Mouse (Mus musculus) midbrain, embryonic 14.5 days (tissue): ENCODE measurements around the gene Cand1. TPM values are rescaled to one million over a fixed set of nuclear protein-coding genes. Genes with fewer than 3 reads are reported as not detected.

Experiments used
- ATAC-seq: fragments of 200-750 bp; cut with Nextera tagmentation; 2 replicates; pipeline ENCODE4 v1.8.0; 2017; ENCODE audit warnings: moderate number of reproducible peaks, moderate library complexity; ENCODE audit not compliant: low FRiP score, low TSS enrichment
- DNase-seq: peaks from one replicate; pipeline ENCODE4 v3.0.0-alpha.2; 2015
- H3K27ac ChIP-seq: fragments of 300-500 bp; sonication (generic); replicated peaks from 2 replicates; pipeline ENCODE4 v1.5.1; 2014; ENCODE audit warnings: mild to moderate bottlenecking, low read depth, low read length, moderate library complexity
- H3K27me3 ChIP-seq: fragments of 300-500 bp; sonication (generic); 2 replicates; pipeline ENCODE4 v1.6.1; 2014; ENCODE audit warnings: low read length, control low read depth, mixed read lengths; ENCODE audit not compliant: control insufficient read depth, insufficient read depth
- H3K36me3 ChIP-seq: fragments of 300-500 bp; sonication (generic); 2 replicates; pipeline ENCODE4 v1.6.1; 2014; ENCODE audit warnings: low read length, control low read depth; ENCODE audit not compliant: control insufficient read depth, insufficient read depth
- H3K4me1 ChIP-seq: fragments of 300-500 bp; sonication (generic); 2 replicates; pipeline ENCODE4 v1.6.1; 2014; ENCODE audit warnings: mild to moderate bottlenecking, antibody characterized with exemption, low read length, control low read depth; ENCODE audit not compliant: control insufficient read depth, insufficient read depth
- H3K4me2 ChIP-seq: fragments of 300-500 bp; sonication (generic); 2 replicates; pipeline ENCODE4 v1.6.1; 2014; ENCODE audit warnings: mild to moderate bottlenecking, low read length, moderate library complexity
- H3K4me3 ChIP-seq: fragments of 300-500 bp; sonication (generic); replicated peaks from 2 replicates; pipeline ENCODE4 v1.5.1; 2014; ENCODE audit warnings: low read depth, low read length
- H3K9ac ChIP-seq: fragments of 300-500 bp; sonication (generic); replicated peaks from 2 replicates; pipeline ENCODE4 v1.6.1; 2014; ENCODE audit warnings: mild to moderate bottlenecking, low read length, moderate library complexity
- H3K9me3 ChIP-seq: fragments of 300-500 bp; sonication (generic); 2 replicates; pipeline ENCODE4 v1.6.1; 2016; ENCODE audit warnings: low read length, control low read depth, mixed read lengths; ENCODE audit not compliant: control insufficient read depth
- WGBS: fragments of 180-500 bp; shearing (Covaris S2); extraction: QIAGEN DNeasy Blood & Tissue Kit; methylation state at CpG from one replicate; pipeline ENCODE4 v1.1.7; 2014; 5-methylcytosine and 5-hydroxymethylcytosine counted together
- polyA plus RNA-seq: library from polyadenylated mRNA; unstranded; fragments of >200 nt; fragmentation: Nextera tagmentation; extraction: Ambion mirVana; gene quantifications from 2 replicates; pipeline ENCODE4 v1.2.1, GENCODE M21; 2014

Gene Cand1
- polyA plus RNA-seq, 1 experiment from 2014 or later: 79.8 TPM

GRCm38 (mm10) chr10:119221631-119222030, 18.2 kb downstream of the Cand1 start:
- Histone ChIP-seq H3K9ac (0 out of 2 replicates have a peak overlapping the region, but pooled peaks have one; percentile 6), H3K4me2 (no peak overlapping the region), H3K4me1 (peaks cover 9% of the 10 kb centered on the region), H3K27ac (no peak overlapping the region), H3K4me3 (no peak overlapping the region), H3K27me3 (no peaks in the 10 kb centered on the region), H3K9me3 (no peaks in the 10 kb centered on the region), H3K36me3 (peaks cover 38% of the 10 kb centered on the region)
- DNase-seq: no peak
- ATAC-seq: no peak
- 34% methylated on average over 5 of the region's 5 CpGs for WGBS

- Histone ChIP-seq H3K4me3 (no peak overlapping the region), H3K36me3 (peaks cover 42% of the 10 kb centered on the region), H3K9me3 (no peaks in the 10 kb centered on the region), H3K4me2 (no peak overlapping the region), H3K9ac (no peak overlapping the region), H3K4me1 (peaks cover 9% of the 10 kb centered on the region), H3K27ac (no peak overlapping the region), H3K27me3 (no peaks in the 10 kb centered on the region)
- WGBS: 89% methylated on average over 11 of the region's 11 CpGs
- ATAC-seq (no peak), DNase-seq (no peak)
Measured at GRCm38 (mm10) chr10:119219415-119219814, 20.4 kb downstream of the Cand1 start.

GRCm38 (mm10) chr10:119218274-119219080, 21.4 kb downstream of the Cand1 start:
- Histone ChIP-seq H3K4me3 (no peak overlapping the region), H3K4me2 (no peak overlapping the region), H3K36me3 (peaks cover 39% of the 10 kb centered on the region), H3K9me3 (no peaks in the 10 kb centered on the region), H3K9ac (no peak overlapping the region), H3K27me3 (no peaks in the 10 kb centered on the region), H3K4me1 (peaks cover 9% of the 10 kb centered on the region), H3K27ac (no peak overlapping the region)
- no peak for ATAC-seq
- DNase-seq: no peak
- 95% methylated on average over 15 of the region's 15 CpGs for WGBS

GRCm38 (mm10) chr10:119212443-119212842, 27.4 kb downstream of the Cand1 start:
- peaks cover 87% of the 10 kb centered on the region for H3K36me3 ChIP-seq
- H3K9ac ChIP-seq: no peak overlapping the region
- no peaks in the 10 kb centered on the region for H3K9me3 ChIP-seq
- no peaks in the 10 kb centered on the region for H3K4me1 ChIP-seq
- no peaks in the 10 kb centered on the region for H3K27me3 ChIP-seq
- H3K4me3 ChIP-seq: no peak overlapping the region
- ATAC-seq (no peak), DNase-seq (no peak)
- 91% methylated on average over 5 of the region's 5 CpGs for WGBS
- no peak overlapping the region for H3K4me2 ChIP-seq
- no peak overlapping the region for H3K27ac ChIP-seq

GRCm38 (mm10) chr10:119211251-119211650, 28.6 kb downstream of the Cand1 start:
- Histone ChIP-seq H3K27ac (no peak overlapping the region), H3K9me3 (no peaks in the 10 kb centered on the region), H3K4me1 (no peaks in the 10 kb centered on the region), H3K9ac (no peak overlapping the region), H3K36me3 (peaks cover 86% of the 10 kb centered on the region), H3K4me2 (no peak overlapping the region), H3K27me3 (no peaks in the 10 kb centered on the region), H3K4me3 (no peak overlapping the region)
- 86% methylated on average over 11 of the region's 11 CpGs for WGBS
- ATAC-seq (no peak), DNase-seq (peak; percentile 7)

GRCm38 (mm10) chr10:119206309-119206932, 33.4 kb downstream of the Cand1 start:
- no peak overlapping the region for H3K9ac ChIP-seq
- no peak overlapping the region for H3K4me3 ChIP-seq
- H3K27ac ChIP-seq: no peak overlapping the region
- no peaks in the 10 kb centered on the region for H3K4me1 ChIP-seq
- ATAC-seq (no peak), DNase-seq (no peak)
- 97% methylated on average over 8 of the region's 8 CpGs for WGBS
- H3K4me2 ChIP-seq: no peak overlapping the region
- H3K27me3 ChIP-seq: no peaks in the 10 kb centered on the region
- no peaks in the 10 kb centered on the region for H3K9me3 ChIP-seq
- H3K36me3 ChIP-seq: peaks cover 87% of the 10 kb centered on the region

GRCm38 (mm10) chr10:119205229-119205628, 34.6 kb downstream of the Cand1 start:
- H3K9ac ChIP-seq: no peak overlapping the region
- no peaks in the 10 kb centered on the region for H3K27me3 ChIP-seq
- peaks cover 82% of the 10 kb centered on the region for H3K36me3 ChIP-seq
- H3K9me3 ChIP-seq: no peaks in the 10 kb centered on the region
- no peak overlapping the region for H3K4me2 ChIP-seq
- no peaks in the 10 kb centered on the region for H3K4me1 ChIP-seq
- DNase-seq (no peak), ATAC-seq (no peak)
- 90% methylated on average over 5 of the region's 5 CpGs for WGBS
- H3K27ac ChIP-seq: no peak overlapping the region
- no peak overlapping the region for H3K4me3 ChIP-seq

GRCm38 (mm10) chr10:119204334-119204946, 35.4 kb downstream of the Cand1 start:
- no peak overlapping the region for H3K4me2 ChIP-seq
- 83% methylated on average over 12 of the region's 12 CpGs for WGBS
- H3K9ac ChIP-seq: no peak overlapping the region
- no peaks in the 10 kb centered on the region for H3K27me3 ChIP-seq
- no peaks in the 10 kb centered on the region for H3K9me3 ChIP-seq
- ATAC-seq (no peak), DNase-seq (peak; percentile 28)
- H3K4me3 ChIP-seq: no peak overlapping the region
- H3K36me3 ChIP-seq: peaks cover 76% of the 10 kb centered on the region
- no peaks in the 10 kb centered on the region for H3K4me1 ChIP-seq
- no peak overlapping the region for H3K27ac ChIP-seq
